Mouse (Mus musculus) kidney, embryonic 16.5 days (tissue): ENCODE results near the gene Sec63. TPM values are rescaled to one million over a fixed set of nuclear protein-coding genes. Genes with fewer than 3 reads are reported as not detected.

Experiments
- ATAC-seq: fragments of 200-750 bp; cut with Nextera tagmentation; 2 replicates; pipeline ENCODE4 v1.8.0; 2017; ENCODE audit warnings: moderate TSS enrichment; ENCODE audit not compliant: low FRiP score, low TSS enrichment
- H3K27ac ChIP-seq: fragments of 300-500 bp; sonication (generic); 2 replicates; pipeline ENCODE4 v1.5.1; 2014; ENCODE audit warnings: low read length
- H3K27me3 ChIP-seq: fragments of 300-500 bp; sonication (generic); 2 replicates; pipeline ENCODE4 v1.6.1; 2014; ENCODE audit warnings: low read length, control low read depth, mixed read lengths; ENCODE audit not compliant: insufficient read depth
- H3K36me3 ChIP-seq: fragments of 300-500 bp; sonication (generic); 2 replicates; pipeline ENCODE4 v1.6.1; 2014; ENCODE audit warnings: low read length, control low read depth, mixed read lengths; ENCODE audit not compliant: insufficient read depth
- H3K4me1 ChIP-seq: fragments of 300-500 bp; sonication (generic); 2 replicates; pipeline ENCODE4 v1.6.1; 2014; ENCODE audit warnings: low read length, control low read depth, mixed read lengths; ENCODE audit not compliant: insufficient read depth
- H3K4me2 ChIP-seq: fragments of 300-500 bp; sonication (generic); replicated peaks from 2 replicates; pipeline ENCODE4 v1.6.1; 2014; ENCODE audit warnings: low read depth, low read length
- H3K4me3 ChIP-seq: fragments of 300-500 bp; sonication (generic); 2 replicates; pipeline ENCODE4 v1.5.1; 2014; ENCODE audit warnings: mild to moderate bottlenecking, low read length
- H3K9ac ChIP-seq: fragments of 300-500 bp; sonication (generic); replicated peaks from 2 replicates; pipeline ENCODE4 v1.6.1; 2014; ENCODE audit warnings: low read length
- H3K9me3 ChIP-seq: fragments of 300-500 bp; sonication (generic); 2 replicates; pipeline ENCODE4 v1.6.1; 2016; ENCODE audit warnings: low read length, control low read depth
- WGBS: fragments of 180-500 bp; shearing (Covaris S2); extraction: QIAGEN DNeasy Blood & Tissue Kit; methylation state at CpG from one replicate; pipeline ENCODE4 v1.1.7; 2014; 5-methylcytosine and 5-hydroxymethylcytosine counted together
- polyA plus RNA-seq: library from polyadenylated mRNA; unstranded; fragments of >200 nt; fragmentation: Nextera tagmentation; extraction: Ambion mirVana; gene quantifications from 2 replicates; pipeline ENCODE4 v1.2.1, GENCODE M21; 2015

Gene Sec63
- polyA plus RNA-seq = 29.1 and 29.9 TPM in 2 replicates

DNA sequence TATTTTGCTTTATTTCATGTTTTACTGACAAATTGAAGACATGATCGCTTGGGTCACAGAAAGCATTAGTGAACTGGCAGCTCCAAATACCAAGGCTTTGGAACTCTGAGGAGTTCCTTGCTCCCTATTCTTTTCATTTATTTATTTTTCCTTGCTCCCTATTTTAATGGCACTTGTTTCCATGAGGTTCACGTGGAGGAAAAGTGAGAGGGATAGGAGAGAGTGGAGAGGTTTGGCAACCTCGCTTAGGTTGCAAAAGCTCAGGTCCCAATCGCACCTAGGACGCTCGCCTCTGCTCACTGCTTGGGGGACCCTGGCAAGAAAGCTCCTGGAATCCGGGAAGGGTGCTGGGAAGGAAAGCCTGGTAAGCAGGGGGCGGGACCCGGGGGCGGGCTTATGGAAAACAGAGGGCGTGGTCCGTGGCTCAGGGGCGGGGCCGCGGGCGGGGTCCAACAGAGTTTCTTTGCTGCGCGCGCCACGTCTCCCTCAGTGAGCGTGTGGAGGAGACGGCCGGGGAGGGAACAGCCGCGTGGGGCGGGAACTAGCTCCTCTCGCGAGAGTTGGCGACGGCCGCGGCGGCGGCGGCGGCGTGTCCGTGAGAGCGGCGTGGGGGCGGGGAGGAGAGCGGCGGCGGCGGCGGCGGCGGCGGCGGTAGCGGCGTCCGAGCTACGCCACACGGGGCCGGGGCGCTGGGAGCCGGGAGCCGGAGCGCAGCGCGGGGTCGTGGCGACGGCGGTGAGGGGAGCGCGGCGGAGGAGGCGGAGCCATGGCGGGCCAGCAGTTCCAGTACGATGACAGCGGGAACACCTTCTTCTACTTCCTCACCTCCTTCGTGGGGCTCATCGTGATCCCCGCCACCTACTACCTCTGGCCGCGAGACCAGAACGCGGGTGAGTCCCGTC is at the start of gene Sec63:
Sec63 (plus strand) TSS at position 498 of the 902 bp plus-strand sequence.
- H3K9ac ChIP-seq = peak within 1 kb of the TSS; percentile 93
- WGBS = under 1% methylated on average over 44 of the region's 81 CpGs
- H3K4me1 ChIP-seq = peaks cover 28% of the 10 kb centered on the region
- H3K4me2 ChIP-seq = peak within 1 kb of the TSS; percentile 83
- peak within 1 kb of the TSS; percentile 91 for H3K27ac ChIP-seq
- no peaks in the 10 kb centered on the region for H3K36me3 ChIP-seq
- peak; percentile 97 for ATAC-seq
- peak within 1 kb of the TSS; percentile 91 for H3K4me3 ChIP-seq
- H3K9me3 ChIP-seq = no peaks in the 10 kb centered on the region
- H3K27me3 ChIP-seq = no peaks in the 10 kb centered on the region

DNA sequence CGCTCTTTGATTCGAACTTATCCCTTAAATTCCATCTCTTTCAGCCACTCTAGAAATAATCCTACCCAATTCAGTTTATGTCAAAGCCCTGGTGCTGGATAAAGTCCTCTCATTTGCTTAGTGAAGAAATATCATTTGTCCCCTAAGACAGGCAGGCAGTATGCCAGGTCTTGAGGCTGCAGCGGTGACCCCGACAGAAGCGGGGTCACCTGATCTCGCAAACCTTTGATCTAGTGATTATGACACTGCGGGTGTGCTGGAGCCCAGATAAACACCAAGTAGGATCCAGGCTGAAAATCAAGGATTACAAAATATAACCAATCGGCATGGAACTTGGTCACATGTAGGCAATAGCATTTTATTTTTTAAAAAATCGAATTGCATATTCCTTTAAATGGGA is 46.6 kb upstream of the Sec63 start:
- 11% methylated on average over 9 of the region's 9 CpGs for WGBS
- H3K9ac ChIP-seq = no peak overlapping the region
- H3K27me3 ChIP-seq = peaks cover 4% of the 10 kb centered on the region
- H3K4me3 ChIP-seq = no peak overlapping the region
- peaks cover 11% of the 10 kb centered on the region; the same call in 1 of the 2 replicates for H3K4me1 ChIP-seq
- H3K27ac ChIP-seq = no peak overlapping the region
- no peaks in the 10 kb centered on the region for H3K36me3 ChIP-seq
- no peak for ATAC-seq
- peak overlapping the region; percentile 54; the same call in 1 of the 2 replicates for H3K4me2 ChIP-seq
- H3K9me3 ChIP-seq = no peaks in the 10 kb centered on the region

DNA sequence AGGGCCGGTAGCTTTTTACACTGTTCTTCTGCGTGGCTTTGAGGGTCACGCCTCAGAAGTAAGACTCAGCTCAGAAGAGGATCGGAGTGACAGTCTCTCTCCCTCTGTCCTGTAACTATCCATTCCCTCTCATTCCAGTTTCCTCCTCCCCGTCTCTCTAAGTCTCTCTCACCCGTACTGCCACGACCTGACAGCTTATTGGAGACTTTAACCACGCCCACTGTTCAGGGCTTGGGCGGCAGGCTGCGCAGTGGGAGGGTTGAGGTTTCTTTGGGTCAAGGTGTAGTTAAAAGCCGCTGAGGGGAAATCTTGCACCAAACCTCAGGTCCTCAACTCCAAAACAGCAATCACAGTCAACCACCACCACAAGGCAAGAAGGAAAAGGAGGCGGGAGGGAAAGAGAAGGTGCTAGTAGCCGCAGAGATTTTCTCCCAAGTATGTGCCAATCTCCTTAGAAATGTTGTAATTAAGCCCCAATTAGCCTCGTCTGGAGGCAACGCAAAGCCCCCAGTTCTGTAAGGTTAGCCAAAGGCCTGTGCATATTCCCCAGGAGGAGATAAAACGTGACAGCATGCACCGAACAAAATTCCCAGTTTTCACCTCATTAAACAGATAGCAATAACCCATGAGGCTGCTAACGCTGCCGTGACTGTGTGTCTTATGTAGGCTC is 45.8 kb upstream of the Sec63 start:
- H3K27ac ChIP-seq = no peak overlapping the region
- ATAC-seq = peak; percentile 31; the same call in 1 of the 2 replicates
- H3K36me3 ChIP-seq = no peaks in the 10 kb centered on the region

DNA sequence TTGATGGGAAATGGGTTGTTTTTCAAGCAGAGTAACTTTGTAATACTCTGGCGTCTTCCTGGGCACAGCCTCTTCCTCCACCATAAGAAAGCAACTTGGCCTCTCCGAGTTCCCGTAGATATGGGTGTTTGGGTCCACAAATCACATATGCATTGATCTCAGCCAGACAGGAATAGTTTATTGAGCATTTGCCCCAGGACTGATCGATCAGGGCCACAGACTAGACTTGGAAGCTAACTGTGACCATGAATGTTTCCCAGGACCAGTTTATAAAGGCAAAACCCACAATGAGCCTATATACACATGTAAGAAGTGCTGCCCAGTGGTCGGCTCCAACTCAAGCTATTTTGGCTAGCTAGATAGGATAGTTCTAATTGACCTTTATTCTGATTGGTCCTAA is 39.2 kb upstream of the Sec63 start:
- Histone ChIP-seq H3K36me3 (no peaks in the 10 kb centered on the region), H3K9me3 (no peaks in the 10 kb centered on the region), H3K4me2 (no peak overlapping the region), H3K27me3 (no peaks in the 10 kb centered on the region), H3K4me3 (no peak overlapping the region), H3K9ac (no peak overlapping the region), H3K4me1 (no peaks in the 10 kb centered on the region), H3K27ac (no peak overlapping the region)
- no peak for ATAC-seq
- WGBS = 88% methylated on average over 5 of the region's 5 CpGs

More for the DNA sequence above, 45.8 kb upstream of the Sec63 start:
- Histone ChIP-seq H3K4me2 (peak overlapping the region; percentile 54), H3K4me1 (peaks cover 11% of the 10 kb centered on the region; the same call in 1 of the 2 replicates), H3K9me3 (no peaks in the 10 kb centered on the region), H3K9ac (0 out of 2 replicates have a peak overlapping the region, but pooled peaks have one; percentile 13), H3K4me3 (peak overlapping the region; percentile 34), H3K27me3 (peaks cover 4% of the 10 kb centered on the region)
- WGBS = 8% methylated on average over 19 of the region's 19 CpGs

DNA sequence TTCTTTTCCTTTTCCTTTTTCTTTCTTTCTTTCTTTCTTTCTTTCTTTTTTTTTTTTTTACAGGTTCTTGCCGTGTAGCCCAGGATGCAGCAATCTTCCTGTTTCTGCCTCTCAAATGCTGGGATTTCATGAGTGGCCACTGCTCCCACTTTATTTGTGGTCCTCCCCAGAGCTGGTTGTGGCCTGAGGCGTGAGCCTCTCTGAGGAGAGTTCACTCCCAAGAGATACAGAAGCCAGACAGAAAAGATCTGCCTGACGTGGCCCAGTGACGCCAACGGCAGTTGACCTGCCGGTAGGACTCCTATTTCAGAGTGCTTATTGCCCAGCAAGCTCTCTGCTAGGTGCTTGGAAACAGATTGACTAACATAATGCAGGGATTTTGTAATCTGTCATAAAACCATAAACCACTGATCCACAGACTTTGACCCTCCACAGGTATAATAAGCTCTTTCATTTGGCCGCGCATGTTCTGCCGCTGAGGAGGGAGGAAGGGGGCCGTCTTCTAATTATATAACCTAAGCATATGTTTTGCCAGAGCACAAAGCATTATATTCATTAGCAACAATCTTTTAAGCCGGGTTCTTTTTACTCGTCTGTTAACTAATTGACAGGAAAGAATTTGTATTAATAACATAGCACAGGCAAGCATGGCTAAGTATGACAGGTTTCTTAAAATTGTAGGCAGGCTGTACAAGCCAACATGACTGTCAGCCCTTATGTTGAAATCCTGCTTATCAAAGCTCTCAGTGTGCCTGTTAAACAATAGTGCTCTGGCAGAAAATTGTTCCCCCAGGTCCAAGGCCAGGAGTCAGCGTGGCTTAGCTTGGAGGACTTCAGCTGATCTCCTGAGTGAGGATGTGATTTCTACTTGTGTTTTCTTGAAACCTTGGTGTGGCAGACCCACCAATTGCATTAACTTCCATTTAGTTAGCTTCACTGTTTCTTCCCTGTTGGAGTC is 37.7 kb upstream of the Sec63 start:
- Histone ChIP-seq H3K27me3 (no peaks in the 10 kb centered on the region), H3K36me3 (no peaks in the 10 kb centered on the region), H3K27ac (no peak overlapping the region), H3K4me3 (no peak overlapping the region), H3K9ac (no peak overlapping the region), H3K4me2 (no peak overlapping the region), H3K9me3 (no peaks in the 10 kb centered on the region), H3K4me1 (no peaks in the 10 kb centered on the region)
- 59% methylated on average over 13 of the region's 13 CpGs for WGBS
- no peak for ATAC-seq

DNA sequence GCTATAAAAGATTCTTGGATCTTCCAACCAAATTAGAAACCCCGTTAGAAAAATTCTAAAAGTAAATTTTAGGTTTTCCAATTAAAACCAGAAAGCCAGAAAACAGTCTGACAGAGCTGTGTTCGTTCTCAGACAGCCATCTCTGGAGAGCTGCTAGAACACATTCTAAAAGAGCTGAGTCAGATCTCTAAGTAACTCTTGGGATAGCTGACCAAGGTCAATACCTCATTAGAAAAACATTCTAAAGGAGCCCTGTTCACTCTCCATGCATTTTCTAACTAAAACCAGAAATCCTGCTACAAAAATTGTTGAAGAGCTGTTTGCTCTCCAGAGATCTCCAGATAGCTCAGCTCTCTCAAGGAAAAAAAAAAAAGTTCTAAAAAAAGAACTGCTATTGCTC is 31.7 kb upstream of the Sec63 start:
- Histone ChIP-seq H3K4me3 (no peak overlapping the region), H3K27ac (no peak overlapping the region), H3K9me3 (peaks cover 6% of the 10 kb centered on the region; the same call in 1 of the 2 replicates), H3K36me3 (no peaks in the 10 kb centered on the region), H3K4me1 (no peaks in the 10 kb centered on the region), H3K4me2 (no peak overlapping the region), H3K9ac (no peak overlapping the region), H3K27me3 (no peaks in the 10 kb centered on the region)
- WGBS = 74% methylated on average over 2 of the region's 2 CpGs
- no peak for ATAC-seq

DNA sequence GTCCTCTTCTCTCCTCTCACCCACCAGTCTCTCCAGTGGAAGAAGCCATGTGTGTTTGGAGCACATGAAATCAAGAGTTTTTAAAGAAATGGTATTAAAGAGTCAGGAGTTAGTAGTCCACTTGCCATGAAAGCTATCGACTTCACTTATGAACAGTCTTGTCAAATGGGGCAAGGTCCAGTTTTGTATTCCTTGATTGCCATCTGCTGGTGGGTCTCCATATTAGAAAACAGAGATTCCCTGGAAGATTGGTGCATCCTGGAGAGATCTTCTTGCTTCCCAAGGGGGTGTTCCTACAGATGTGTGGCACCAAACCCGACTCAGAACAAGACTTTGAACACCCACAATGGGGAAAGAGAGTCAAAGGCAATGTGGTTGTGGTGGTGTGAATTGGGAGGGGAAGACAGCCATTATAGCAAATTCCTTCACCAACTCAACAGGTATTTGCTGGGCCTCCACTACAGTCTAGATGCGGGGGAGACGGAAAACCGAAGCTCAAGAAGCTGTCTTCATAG is 26.7 kb upstream of the Sec63 start:
- H3K4me2 ChIP-seq = no peak overlapping the region
- no peak for ATAC-seq
- 52% methylated on average over 5 of the region's 5 CpGs for WGBS

DNA sequence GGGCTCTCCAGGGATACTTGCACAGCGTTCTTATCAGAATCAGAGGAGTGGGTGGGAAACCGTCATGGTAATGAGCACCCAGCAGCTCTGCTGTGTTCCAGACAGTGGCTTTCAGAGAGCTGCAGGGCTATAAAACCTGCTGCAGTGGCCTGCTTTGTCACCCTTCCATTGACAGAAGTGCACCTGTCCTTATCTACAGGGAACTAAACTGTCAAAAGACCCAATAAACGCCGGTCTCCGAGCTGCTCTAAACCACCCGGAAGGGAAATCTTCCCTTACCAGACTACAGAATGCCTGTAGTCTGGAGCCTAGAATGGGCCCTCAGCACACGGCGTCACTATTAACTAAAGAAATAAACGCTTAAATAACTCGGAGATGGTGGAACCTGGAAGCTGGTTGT is 9.5 kb upstream of the Sec63 start:
- Histone ChIP-seq H3K4me1 (no peaks in the 10 kb centered on the region), H3K4me2 (no peak overlapping the region), H3K36me3 (no peaks in the 10 kb centered on the region), H3K27me3 (no peaks in the 10 kb centered on the region), H3K4me3 (no peak overlapping the region), H3K9ac (no peak overlapping the region), H3K27ac (no peak overlapping the region), H3K9me3 (no peaks in the 10 kb centered on the region)
- 42% methylated on average over 10 of the region's 10 CpGs for WGBS
- ATAC-seq = no peak

More for the DNA sequence above, 26.7 kb upstream of the Sec63 start:
- no peaks in the 10 kb centered on the region for H3K27me3 ChIP-seq
- no peaks in the 10 kb centered on the region for H3K4me1 ChIP-seq
- no peak overlapping the region for H3K27ac ChIP-seq
- peaks cover 6% of the 10 kb centered on the region; the same call in 1 of the 2 replicates for H3K9me3 ChIP-seq
- no peaks in the 10 kb centered on the region for H3K36me3 ChIP-seq
- no peak overlapping the region for H3K9ac ChIP-seq
- no peak overlapping the region for H3K4me3 ChIP-seq

DNA sequence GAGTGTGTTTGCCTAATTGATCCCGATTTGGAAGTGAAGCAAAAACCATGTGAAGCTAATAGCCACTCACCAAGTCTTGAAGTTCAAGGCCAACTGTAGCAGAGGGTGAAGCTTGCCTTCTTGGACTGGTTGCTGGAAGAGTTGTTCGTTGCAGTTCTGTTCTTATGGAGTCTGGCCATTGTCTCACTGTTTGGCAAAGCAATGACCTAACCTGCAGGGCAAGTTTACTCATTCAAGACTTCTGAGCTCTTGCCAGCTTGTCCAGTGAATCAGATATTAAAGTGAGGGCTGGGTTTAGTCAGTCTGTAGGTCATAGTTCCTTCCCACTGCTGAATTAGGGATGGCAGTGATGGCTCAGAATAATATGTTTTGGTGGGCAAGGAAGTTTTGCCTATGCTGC is 7.0 kb upstream of the Sec63 start:
- no peak overlapping the region for H3K9ac ChIP-seq
- H3K4me2 ChIP-seq = no peak overlapping the region
- H3K36me3 ChIP-seq = no peaks in the 10 kb centered on the region
- H3K4me1 ChIP-seq = no peaks in the 10 kb centered on the region
- H3K9me3 ChIP-seq = no peaks in the 10 kb centered on the region
- 75% methylated on average over 2 of the region's 2 CpGs for WGBS
- no peak overlapping the region for H3K27ac ChIP-seq
- no peaks in the 10 kb centered on the region for H3K27me3 ChIP-seq
- no peak overlapping the region for H3K4me3 ChIP-seq
- no peak for ATAC-seq
